Mouse (Mus musculus): ENCODE results near the gene Usp53.

Gene Usp53

GRCm38 (mm10) chr3:122894772-122895171 is 89.5 kb downstream of the Usp53 start, which contains the start of gene Fabp2:
TSS of gene Fabp2 (plus strand) at chr3:122895072.
- in situ Hi-C loops (cut with MboI, MseI), result no loop called here

- in situ Hi-C loops (cut with MboI, MseI), result no loop called here
Measured at GRCm38 (mm10) chr3:122888371-122888819, 95.9 kb downstream of the Usp53 start.

- in situ Hi-C loops (cut with MboI, MseI), result no loop called here
Measured at GRCm38 (mm10) chr3:122887505-122888301, 96.6 kb downstream of the Usp53 start.
